Mouse (Mus musculus) bone marrow macrophage, adult 2 months (primary cell): ENCODE measurements around the gene Olfr129.

Experiments
- CTCF ChIP-seq: IDR thresholded peaks from 2 replicates; pipeline ENCODE4 v1.5.1; 2012; ENCODE audit warnings: low read depth, mild to moderate bottlenecking, low read length, moderate library complexity
- POLR2A ChIP-seq: IDR thresholded peaks from 2 replicates; pipeline ENCODE4 v1.6.1; 2012; ENCODE audit warnings: mild to moderate bottlenecking, low read depth, low read length, borderline replicate concordance

- no peak for TF ChIP-seq CTCF
- no peak for TF ChIP-seq POLR2A
Observed at GRCm38 (mm10) chr17:38059979-38060378, at the start of gene Olfr129.
